Mouse (Mus musculus): ENCODE results near the gene Cacnb4. TPM values are rescaled to one million over a fixed set of nuclear protein-coding genes. Genes with fewer than 3 reads are reported as not detected.

Gene Cacnb4
- polyA plus RNA-seq, 1 experiment from 2014 or later: 21.5 TPM

DNA sequence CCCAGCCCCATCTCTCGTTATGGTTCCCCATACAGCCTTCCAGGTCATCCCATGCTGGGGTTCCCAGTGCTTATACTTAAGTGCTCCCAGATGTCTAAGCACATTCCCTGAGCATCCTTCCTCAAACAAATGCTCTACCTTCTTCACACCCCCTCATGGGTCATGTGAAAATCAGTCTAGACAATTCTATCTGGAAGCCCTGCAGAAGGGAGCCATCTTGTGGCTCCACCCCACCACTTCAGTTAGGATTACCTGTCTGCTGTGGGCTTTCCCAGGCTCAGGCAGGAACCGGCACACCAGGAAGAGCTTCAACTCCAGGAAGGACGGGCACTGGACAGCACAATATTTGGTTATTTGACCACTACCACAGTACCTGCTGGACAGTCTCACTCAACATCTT lies 101.7 kb downstream of the Cacnb4 start:
- no peaks in the 10 kb centered on the region for H3K36me3 ChIP-seq (ENCODE audit: control insufficient read depth, insufficient read depth, low read length)
- no peak overlapping the region for H3K27ac ChIP-seq (ENCODE audit: low read depth, low read length)
- WGBS: 86% methylated on average over 3 of the region's 3 CpGs
- H3K4me2 ChIP-seq (ENCODE audit: low read depth, low read length): no peak overlapping the region
- no peak overlapping the region for H3K4me3 ChIP-seq (ENCODE audit: low read depth, low read length)
- H3K9me3 ChIP-seq (ENCODE audit: control insufficient read depth, low read length): no peaks in the 10 kb centered on the region
- ATAC-seq (ENCODE audit: low read depth): no peak
- no peaks in the 10 kb centered on the region for H3K27me3 ChIP-seq (ENCODE audit: control insufficient read depth, insufficient read depth, low read length)
- no peaks in the 10 kb centered on the region for H3K4me1 ChIP-seq (ENCODE audit: control insufficient read depth, insufficient read depth, low read length)
- H3K9ac ChIP-seq (replicated peaks; ENCODE audit: low read depth, low read length): no peak overlapping the region

DNA sequence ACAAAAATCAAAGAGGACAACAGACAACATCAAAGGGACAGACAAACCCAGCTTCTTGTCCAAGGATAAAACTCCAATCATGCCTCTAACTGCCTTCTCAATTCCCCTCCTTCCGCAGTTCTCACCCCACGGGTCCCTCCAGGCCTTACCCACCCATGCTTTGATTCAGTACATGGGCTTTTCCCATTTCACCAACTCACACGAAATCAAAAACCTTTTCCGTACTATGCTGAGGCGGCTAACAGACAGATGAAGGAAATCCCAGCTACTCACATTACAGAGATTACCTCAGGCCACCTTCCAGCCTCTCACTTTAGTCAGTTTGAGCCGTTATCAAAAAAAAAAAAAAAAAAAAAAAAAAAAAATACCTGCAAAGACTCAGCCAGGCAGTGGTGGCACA lies 104.4 kb downstream of the Cacnb4 start:
- H3K4me3 ChIP-seq (ENCODE audit: low read depth, low read length): no peak overlapping the region
- H3K4me2 ChIP-seq (ENCODE audit: low read depth, low read length): no peak overlapping the region
- no peaks in the 10 kb centered on the region for H3K9me3 ChIP-seq (ENCODE audit: control insufficient read depth, low read length)
- 96% methylated on average over 6 of the region's 6 CpGs for WGBS
- no peak for ATAC-seq (ENCODE audit: low read depth)
- no peak overlapping the region for H3K27ac ChIP-seq (ENCODE audit: low read depth, low read length)
- H3K27me3 ChIP-seq (ENCODE audit: control insufficient read depth, insufficient read depth, low read length): no peaks in the 10 kb centered on the region
- H3K4me1 ChIP-seq (ENCODE audit: control insufficient read depth, insufficient read depth, low read length): no peaks in the 10 kb centered on the region
- H3K9ac ChIP-seq (replicated peaks; ENCODE audit: low read depth, low read length): no peak overlapping the region
- no peaks in the 10 kb centered on the region for H3K36me3 ChIP-seq (ENCODE audit: control insufficient read depth, insufficient read depth, low read length)

DNA sequence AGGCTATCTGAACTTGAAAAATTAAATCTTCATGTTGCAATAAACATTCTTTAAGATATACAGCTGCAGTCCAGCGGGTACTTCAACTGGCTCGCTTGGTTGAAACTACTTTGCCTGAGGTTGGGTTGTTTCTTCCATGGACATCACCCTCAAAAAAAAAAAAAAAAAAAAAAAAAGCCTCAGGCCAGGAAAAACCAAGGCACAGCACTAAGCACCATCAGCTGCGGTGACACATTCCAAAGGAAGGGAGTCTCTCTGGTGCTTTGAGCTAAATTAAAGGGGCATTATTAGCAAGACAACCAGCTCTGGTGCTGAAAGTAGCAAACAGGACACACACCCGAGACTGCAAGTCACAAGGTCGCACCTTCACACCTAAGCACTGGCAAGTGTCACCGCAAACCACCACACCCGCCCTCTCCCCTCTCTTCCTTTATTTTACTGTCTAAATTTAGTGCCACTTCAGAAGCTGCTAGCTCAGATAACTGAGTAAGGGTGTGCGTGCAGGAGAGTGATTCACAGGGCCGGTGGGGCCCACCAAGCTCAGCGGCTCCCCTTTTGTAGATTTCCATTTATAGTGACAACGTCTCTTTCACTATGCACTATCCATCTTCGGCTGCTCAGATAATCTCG lies 105.2 kb downstream of the Cacnb4 start:
- no peak for ATAC-seq (ENCODE audit: low read depth)
- Histone ChIP-seq H3K4me2 (ENCODE audit: low read depth, low read length) (no peak overlapping the region), H3K27me3 (ENCODE audit: control insufficient read depth, insufficient read depth, low read length) (no peaks in the 10 kb centered on the region), H3K9me3 (ENCODE audit: control insufficient read depth, low read length) (no peaks in the 10 kb centered on the region), H3K4me3 (ENCODE audit: low read depth, low read length) (no peak overlapping the region), H3K9ac (replicated peaks; ENCODE audit: low read depth, low read length) (no peak overlapping the region), H3K4me1 (ENCODE audit: control insufficient read depth, insufficient read depth, low read length) (no peaks in the 10 kb centered on the region), H3K27ac (ENCODE audit: low read depth, low read length) (no peak overlapping the region), H3K36me3 (ENCODE audit: control insufficient read depth, insufficient read depth, low read length) (no peaks in the 10 kb centered on the region)
- 72% methylated on average over 13 of the region's 13 CpGs for WGBS

DNA sequence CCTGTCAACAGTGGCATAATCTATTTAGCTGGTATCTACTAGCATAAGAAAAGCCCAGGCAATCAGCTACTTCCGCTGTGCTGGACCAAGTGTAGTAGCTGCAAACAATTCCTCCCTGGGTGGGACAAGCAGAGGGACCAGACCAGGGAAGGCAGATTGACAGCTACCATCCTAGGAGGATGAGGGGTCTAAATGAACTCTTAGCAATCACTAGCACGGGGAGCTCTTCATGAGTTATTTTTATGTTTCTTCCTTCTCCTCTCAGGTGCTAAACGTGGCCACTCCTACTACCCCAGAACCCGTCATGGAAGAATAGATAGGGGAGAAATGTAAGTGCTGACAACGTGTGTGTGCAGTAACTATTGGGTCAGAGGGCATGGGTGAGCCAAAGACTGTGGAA lies 105.8 kb downstream of the Cacnb4 start:
- H3K4me3 ChIP-seq (ENCODE audit: low read depth, low read length): no peak overlapping the region
- no peak overlapping the region for H3K9ac ChIP-seq (replicated peaks; ENCODE audit: low read depth, low read length)
- 81% methylated on average over 5 of the region's 5 CpGs for WGBS
- no peak for ATAC-seq (ENCODE audit: low read depth)
- no peaks in the 10 kb centered on the region for H3K9me3 ChIP-seq (ENCODE audit: control insufficient read depth, low read length)
- H3K27ac ChIP-seq (ENCODE audit: low read depth, low read length): no peak overlapping the region
- no peaks in the 10 kb centered on the region for H3K4me1 ChIP-seq (ENCODE audit: control insufficient read depth, insufficient read depth, low read length)
- H3K27me3 ChIP-seq (ENCODE audit: control insufficient read depth, insufficient read depth, low read length): no peaks in the 10 kb centered on the region
- no peak overlapping the region for H3K4me2 ChIP-seq (ENCODE audit: low read depth, low read length)
- no peaks in the 10 kb centered on the region for H3K36me3 ChIP-seq (ENCODE audit: control insufficient read depth, insufficient read depth, low read length)

DNA sequence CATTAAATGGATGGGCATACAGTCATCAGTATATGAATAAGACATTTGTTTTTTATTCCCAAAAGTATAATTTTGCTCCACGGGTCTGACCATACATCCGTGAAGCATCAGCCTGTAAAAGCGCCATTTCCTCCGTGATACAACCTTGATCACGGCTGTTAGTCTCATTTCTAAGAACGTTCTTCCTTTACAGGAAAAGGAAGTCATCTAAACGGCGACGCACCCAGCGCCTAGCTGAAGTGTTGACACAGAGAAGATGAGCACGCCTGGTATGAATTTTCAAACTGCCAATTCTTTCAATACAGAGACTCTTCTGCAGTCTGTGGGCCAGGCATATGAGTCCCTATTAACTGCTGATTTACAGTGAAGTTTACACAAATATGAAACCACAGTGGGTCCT lies 106.5 kb downstream of the Cacnb4 start:
- 85% methylated on average over 11 of the region's 11 CpGs for WGBS
- no peaks in the 10 kb centered on the region for H3K9me3 ChIP-seq (ENCODE audit: control insufficient read depth, low read length)
- no peak overlapping the region for H3K4me3 ChIP-seq (ENCODE audit: low read depth, low read length)
- no peak overlapping the region for H3K27ac ChIP-seq (ENCODE audit: low read depth, low read length)
- no peaks in the 10 kb centered on the region for H3K36me3 ChIP-seq (ENCODE audit: control insufficient read depth, insufficient read depth, low read length)
- no peak for ATAC-seq (ENCODE audit: low read depth)
- H3K4me1 ChIP-seq (ENCODE audit: control insufficient read depth, insufficient read depth, low read length): no peaks in the 10 kb centered on the region
- H3K27me3 ChIP-seq (ENCODE audit: control insufficient read depth, insufficient read depth, low read length): no peaks in the 10 kb centered on the region
- H3K4me2 ChIP-seq (ENCODE audit: low read depth, low read length): no peak overlapping the region
- H3K9ac ChIP-seq (replicated peaks; ENCODE audit: low read depth, low read length): no peak overlapping the region

DNA sequence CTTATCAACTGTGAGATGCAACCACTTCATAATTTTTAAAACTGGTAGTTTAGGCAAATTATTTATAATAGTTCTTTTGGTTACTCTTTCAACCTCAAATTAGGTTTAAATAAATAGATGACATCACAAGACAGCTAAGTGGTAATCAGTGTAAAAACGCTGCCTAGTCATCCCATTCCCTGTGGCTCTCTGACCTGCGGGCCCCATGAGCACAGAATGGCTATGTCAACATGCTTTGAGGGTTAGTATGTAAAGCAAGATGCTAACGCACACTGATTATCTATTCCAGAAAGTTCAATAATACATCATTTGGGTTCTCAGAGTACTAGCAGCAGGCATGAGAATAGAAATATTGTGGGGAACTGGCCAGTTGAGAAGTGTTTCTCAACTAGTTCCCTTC lies 108.5 kb downstream of the Cacnb4 start:
- no peak for ATAC-seq (ENCODE audit: low read depth)
- Histone ChIP-seq H3K27ac (ENCODE audit: low read depth, low read length) (no peak overlapping the region), H3K4me2 (ENCODE audit: low read depth, low read length) (no peak overlapping the region), H3K9ac (replicated peaks; ENCODE audit: low read depth, low read length) (no peak overlapping the region), H3K4me3 (ENCODE audit: low read depth, low read length) (no peak overlapping the region), H3K4me1 (ENCODE audit: control insufficient read depth, insufficient read depth, low read length) (no peaks in the 10 kb centered on the region), H3K27me3 (ENCODE audit: control insufficient read depth, insufficient read depth, low read length) (no peaks in the 10 kb centered on the region), H3K9me3 (ENCODE audit: control insufficient read depth, low read length) (no peaks in the 10 kb centered on the region), H3K36me3 (ENCODE audit: control insufficient read depth, insufficient read depth, low read length) (no peaks in the 10 kb centered on the region)
- WGBS: 90% methylated on average over 3 of the region's 3 CpGs

DNA sequence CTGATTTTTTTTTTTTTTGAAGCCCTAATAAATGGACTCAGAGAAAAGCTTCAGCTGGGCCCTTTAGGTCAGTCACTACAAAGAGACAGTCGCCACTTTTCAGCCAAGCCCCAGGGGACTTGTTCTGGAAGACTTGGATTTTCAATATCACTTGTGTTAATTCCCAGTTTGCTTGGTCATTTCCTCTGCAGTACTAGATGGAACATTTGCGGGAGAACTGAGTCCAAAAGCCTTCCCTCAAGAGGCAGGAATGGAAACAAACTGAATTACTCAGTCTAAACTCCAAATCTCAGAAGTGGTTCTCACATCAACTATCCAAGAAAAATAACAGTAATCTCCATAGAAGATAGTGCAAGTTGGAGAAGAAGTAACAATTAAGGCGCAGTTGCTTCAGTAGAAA lies 109.2 kb downstream of the Cacnb4 start:
- Histone ChIP-seq H3K4me1 (ENCODE audit: control insufficient read depth, insufficient read depth, low read length) (no peaks in the 10 kb centered on the region), H3K4me3 (ENCODE audit: low read depth, low read length) (no peak overlapping the region), H3K9ac (replicated peaks; ENCODE audit: low read depth, low read length) (no peak overlapping the region), H3K27me3 (ENCODE audit: control insufficient read depth, insufficient read depth, low read length) (no peaks in the 10 kb centered on the region), H3K36me3 (ENCODE audit: control insufficient read depth, insufficient read depth, low read length) (no peaks in the 10 kb centered on the region), H3K4me2 (ENCODE audit: low read depth, low read length) (no peak overlapping the region), H3K9me3 (ENCODE audit: control insufficient read depth, low read length) (no peaks in the 10 kb centered on the region), H3K27ac (ENCODE audit: low read depth, low read length) (no peak overlapping the region)
- no peak for ATAC-seq (ENCODE audit: low read depth)
- WGBS: 73% methylated on average over 3 of the region's 3 CpGs

DNA sequence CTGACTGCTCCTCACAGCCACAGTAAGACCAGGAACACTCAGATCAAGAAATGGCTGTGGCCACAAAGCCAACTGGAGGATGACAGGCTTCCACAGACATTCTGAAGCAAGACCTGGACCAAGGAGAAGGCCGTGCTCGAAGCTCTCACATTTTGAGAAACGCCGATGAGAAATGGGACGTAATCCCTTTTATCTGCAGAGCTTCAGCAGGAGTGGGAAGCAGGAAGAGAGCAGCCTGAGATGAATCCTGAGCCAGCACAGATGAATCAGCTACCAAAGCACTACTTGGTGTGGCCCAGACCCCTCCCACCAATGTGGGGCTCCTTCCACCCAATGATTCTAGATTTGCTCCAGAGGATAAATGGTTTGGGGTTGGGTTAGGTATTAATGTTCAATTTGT lies 113.4 kb downstream of the Cacnb4 start:
- Histone ChIP-seq H3K27ac (ENCODE audit: low read depth, low read length) (no peak overlapping the region), H3K9me3 (ENCODE audit: control insufficient read depth, low read length) (no peaks in the 10 kb centered on the region), H3K36me3 (ENCODE audit: control insufficient read depth, insufficient read depth, low read length) (no peaks in the 10 kb centered on the region), H3K27me3 (ENCODE audit: control insufficient read depth, insufficient read depth, low read length) (no peaks in the 10 kb centered on the region), H3K4me1 (ENCODE audit: control insufficient read depth, insufficient read depth, low read length) (peaks cover 3% of the 10 kb centered on the region; the same call in 1 of the 2 replicates), H3K4me3 (ENCODE audit: low read depth, low read length) (no peak overlapping the region), H3K4me2 (ENCODE audit: low read depth, low read length) (no peak overlapping the region), H3K9ac (replicated peaks; ENCODE audit: low read depth, low read length) (no peak overlapping the region)
- WGBS: 94% methylated on average over 5 of the region's 5 CpGs
- ATAC-seq (ENCODE audit: low read depth): no peak

DNA sequence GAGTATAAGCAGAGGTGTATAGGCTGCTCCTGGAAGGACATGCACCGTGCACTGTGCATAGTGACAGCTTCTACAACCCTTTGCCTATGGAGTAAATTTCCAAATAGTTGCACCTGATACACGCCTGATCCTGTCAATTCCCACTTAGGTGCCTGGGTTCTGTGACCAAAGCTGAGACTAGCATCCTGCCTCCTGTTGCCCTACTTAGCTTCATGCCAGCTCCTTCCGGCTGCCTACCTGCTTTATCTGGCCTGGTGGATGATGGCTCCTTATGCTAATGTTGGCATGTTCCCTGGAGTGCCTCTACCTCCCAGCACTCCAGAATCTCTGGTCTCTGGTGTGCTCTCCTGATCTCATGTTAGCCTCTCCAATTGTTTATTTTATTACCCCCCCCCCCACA lies 114.3 kb downstream of the Cacnb4 start:
- Histone ChIP-seq H3K4me1 (ENCODE audit: control insufficient read depth, insufficient read depth, low read length) (peaks cover 3% of the 10 kb centered on the region; the same call in 1 of the 2 replicates), H3K4me2 (ENCODE audit: low read depth, low read length) (no peak overlapping the region), H3K4me3 (ENCODE audit: low read depth, low read length) (no peak overlapping the region), H3K27ac (ENCODE audit: low read depth, low read length) (no peak overlapping the region), H3K9ac (replicated peaks; ENCODE audit: low read depth, low read length) (no peak overlapping the region), H3K27me3 (ENCODE audit: control insufficient read depth, insufficient read depth, low read length) (no peaks in the 10 kb centered on the region), H3K36me3 (ENCODE audit: control insufficient read depth, insufficient read depth, low read length) (no peaks in the 10 kb centered on the region), H3K9me3 (ENCODE audit: control insufficient read depth, low read length) (no peaks in the 10 kb centered on the region)
- 90% methylated on average over 3 of the region's 3 CpGs for WGBS
- no peak for ATAC-seq (ENCODE audit: low read depth)

All from neural tube, embryonic 14.5 days (tissue).